1 mouse cellular context compared by ENCODE assay signal in the genomic region with DNA sequence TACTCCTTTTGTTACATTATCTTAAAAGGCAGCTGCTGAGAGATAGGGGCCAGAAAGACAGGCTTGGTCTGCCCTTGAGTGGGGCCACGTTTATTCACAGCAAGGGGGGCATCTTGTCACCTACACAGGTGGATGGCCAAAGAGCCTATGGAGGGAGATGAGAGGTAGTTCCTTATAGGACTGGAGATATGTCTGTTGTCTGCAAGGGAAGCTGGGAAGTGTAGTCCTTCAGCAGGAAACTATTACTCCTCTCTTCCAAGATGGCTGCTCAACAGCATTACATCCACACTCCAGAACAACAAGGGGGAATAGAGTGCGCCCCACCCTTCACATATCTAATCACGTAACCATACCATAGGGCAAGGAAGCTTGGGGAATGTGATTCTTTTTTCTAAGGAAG.
TF ChIP-seq lines count a peak whose summit lies in the region.

No protein-coding gene starts in this region.

TF ChIP-seq in MEL, 35 proteins besides CTCF, POLR2A, EP300 and RAD21:
- TF ChIP-seq HCFC1 (IDR thresholded peaks at IDR 0.05; ENCODE audit: low read depth, low read length) (peak; percentile 84), GABPA (IDR thresholded peaks at IDR 0.05; ENCODE audit: low read depth, low read length) (no peak), E2F4 (IDR thresholded peaks at IDR 0.05; ENCODE audit: borderline replicate concordance, low read depth, low read length) (no peak)
